Mouse (Mus musculus) left cerebral cortex, adult 8-10 months (tissue): ENCODE results near the gene Nr2f6. TPM values are rescaled to one million over a fixed set of nuclear protein-coding genes. Genes with fewer than 3 reads are reported as not detected.
A peak's percentile ranks its signal among the peaks of the same experiment; 100 is the strongest.

Experiments
- DNase-seq, 2 experiments: peaks; one replicate each; pipeline ENCODE4 v3.0.0; 2022; ENCODE audit warnings: low spot score in 2 of 2
- total RNA-seq, 4 experiments: library from RNA; stranded (reverse); gene quantifications; 2 replicates each; pipeline ENCODE4 v1.2.4; 2022

Nr2f6 gene
- total RNA-seq, 4 experiments from 2014 or later = 32.5 to 39.6 (median 36.7) TPM

DNA sequence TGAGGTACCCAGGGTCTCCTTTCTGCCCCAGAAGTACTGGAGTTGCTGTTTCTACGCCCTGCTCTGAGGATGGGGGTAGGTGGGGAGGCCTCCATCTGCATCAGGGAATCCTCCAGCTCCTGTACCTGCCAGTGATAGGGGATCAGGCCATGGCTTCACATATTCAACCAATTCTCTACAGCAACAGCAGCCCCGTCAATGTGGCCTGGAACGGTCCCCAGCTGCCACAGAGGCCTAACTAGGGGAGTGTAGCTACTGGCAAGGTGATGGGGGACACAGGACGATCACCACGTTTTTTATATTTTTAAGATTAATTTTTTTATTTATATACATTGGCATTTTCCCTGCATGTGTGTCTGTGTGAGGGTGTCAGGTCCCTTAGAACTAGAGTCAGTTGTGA lies 10.6 kb upstream of the Nr2f6 start:
- DNase-seq = peak in 1 of 2 experiments; percentile 4

- DNase-seq = no peak
Measured at GRCm38 (mm10) chr8:71391696-71392095, 9.9 kb upstream of the Nr2f6 start.

GRCm38 (mm10) chr8:71388267-71388666 lies 6.5 kb upstream of the Nr2f6 start:
- DNase-seq = no peak

DNA sequence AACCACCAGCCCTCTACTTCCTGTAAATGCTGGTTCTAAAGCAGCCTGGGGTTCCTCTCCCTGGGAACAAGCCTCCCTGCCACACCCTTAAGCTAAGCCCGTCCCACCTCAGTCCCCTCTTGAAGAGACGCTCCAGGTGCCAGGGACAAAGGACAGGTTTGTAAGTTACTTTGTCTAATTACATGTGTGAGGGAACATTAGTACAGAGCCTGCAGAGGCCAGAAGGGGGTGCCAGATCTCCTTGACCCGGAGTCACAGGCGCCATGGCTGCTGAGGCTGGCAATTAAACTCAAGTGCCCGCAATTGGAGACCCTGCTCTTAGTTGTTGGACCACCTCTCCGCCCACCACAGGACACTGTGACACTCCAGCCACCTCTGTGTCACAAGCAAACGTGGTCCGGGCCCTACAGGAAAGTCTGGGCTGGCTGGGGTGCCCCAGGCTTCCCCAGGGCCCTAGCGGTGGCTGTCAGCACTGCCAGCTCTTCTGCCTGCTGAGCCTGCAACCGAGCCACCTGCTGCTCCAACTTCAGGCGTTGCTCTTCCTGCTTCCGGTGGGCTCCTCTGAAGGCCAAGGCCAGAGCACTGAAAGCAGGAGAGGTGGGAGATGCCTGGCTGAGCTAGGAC lies 3.6 kb upstream of the Nr2f6 start:
- no peak for DNase-seq

DNA sequence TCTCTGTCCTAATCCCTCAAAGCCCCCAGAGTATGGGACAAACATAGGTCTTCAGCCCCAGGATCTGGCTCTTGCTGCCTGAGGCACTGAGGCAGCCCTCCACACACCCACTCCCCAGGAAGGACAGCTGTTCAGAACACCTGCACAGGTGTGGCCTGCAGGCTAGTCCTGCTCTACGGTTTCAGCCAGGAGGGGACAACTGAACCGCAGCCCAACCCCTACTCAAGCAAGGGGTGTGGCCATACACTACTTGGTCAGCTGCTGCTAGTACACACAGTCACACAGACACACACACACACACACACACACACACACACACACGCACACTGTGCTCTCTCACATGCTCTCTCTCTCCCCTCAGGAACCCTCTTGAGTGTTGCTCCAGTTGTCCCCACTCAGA lies 2.1 kb upstream of the Nr2f6 start:
- DNase-seq = no peak

DNA sequence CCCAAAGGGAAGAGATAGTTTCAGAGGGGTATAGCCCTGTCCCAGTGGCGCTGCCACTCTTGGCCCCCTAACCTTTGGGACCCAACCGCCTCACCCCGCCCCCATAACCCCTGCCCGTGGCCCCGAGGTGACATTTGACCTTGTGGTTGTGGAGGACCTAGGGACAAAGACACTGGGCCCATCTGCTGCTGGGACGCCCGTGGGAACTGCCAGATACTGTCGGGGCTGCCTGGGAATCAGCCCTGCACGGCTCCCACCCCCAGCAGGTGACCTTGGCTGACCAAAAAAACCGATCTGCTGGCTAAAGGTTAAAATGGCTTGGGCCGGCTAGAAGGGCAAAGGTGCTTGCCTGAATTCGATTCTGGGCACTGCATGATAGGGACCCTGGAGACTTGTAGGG lies 1.6 kb upstream of the Nr2f6 start:
- no peak for DNase-seq

DNA sequence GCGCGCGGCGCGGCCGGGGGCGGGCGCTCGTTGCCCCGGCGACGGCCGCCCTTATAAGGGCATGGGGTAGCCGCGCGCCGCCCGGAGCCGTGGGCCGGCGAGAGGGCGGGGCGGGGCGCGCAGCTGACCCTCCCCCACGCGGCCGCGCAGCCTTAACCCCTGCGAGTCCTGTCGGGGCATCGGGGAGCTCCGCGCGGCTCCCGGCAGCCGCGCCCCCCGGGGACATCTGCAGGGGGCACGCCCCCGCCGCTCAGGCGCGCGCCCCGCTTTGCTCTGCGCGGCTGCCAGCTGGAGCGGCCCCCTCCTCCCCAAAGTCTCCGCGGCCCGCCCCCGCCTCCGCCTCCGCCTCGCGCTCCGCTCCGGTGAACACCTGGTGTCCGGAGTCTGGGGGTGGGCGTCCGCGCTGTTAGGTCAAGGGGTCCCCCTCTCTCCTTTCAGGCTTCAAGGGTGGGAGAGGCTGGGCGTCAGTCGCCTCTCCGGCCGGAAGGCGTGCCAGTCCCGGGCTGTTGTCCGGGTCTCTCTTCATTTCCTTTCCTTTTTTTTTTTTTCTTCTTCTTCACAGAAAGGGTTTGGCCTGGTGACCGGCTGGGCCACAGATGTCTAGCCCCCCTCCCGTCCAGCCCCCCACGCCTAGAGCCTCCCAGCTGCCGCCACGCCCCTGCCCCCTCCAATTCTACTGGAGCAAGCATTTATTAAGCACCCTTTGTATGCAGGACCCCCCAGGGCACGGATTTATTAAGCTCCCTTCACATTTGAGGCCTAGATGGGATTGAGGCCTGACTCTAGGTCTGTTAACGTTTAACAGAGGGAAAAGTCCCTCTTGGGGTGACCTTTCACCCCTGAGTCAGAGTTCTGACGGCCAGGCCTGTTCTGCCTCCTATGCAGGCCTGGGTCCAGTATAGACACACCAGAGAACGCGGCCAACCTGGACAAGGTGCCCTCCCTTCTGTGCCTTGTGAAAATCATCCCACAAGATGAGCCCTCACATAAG lies 506 bp upstream of the Nr2f6 start:
- peak in 1 of 2 experiments; percentile 81 for DNase-seq

GRCm38 (mm10) chr8:71380178-71381171 lies 1.3 kb downstream of the Nr2f6 start:
- no peak for DNase-seq

GRCm38 (mm10) chr8:71379512-71380075 lies 2.2 kb downstream of the Nr2f6 start:
- no peak for DNase-seq

GRCm38 (mm10) chr8:71379008-71379407 lies 2.8 kb downstream of the Nr2f6 start:
- DNase-seq = no peak

- DNase-seq = no peak
Measured at GRCm38 (mm10) chr8:71376423-71377030, 5.2 kb downstream of the Nr2f6 start.

- DNase-seq = peak in 1 of 2 experiments; percentile 65
Measured at GRCm38 (mm10) chr8:71375581-71376422, 6.0 kb downstream of the Nr2f6 start.

GRCm38 (mm10) chr8:71374616-71375206 lies 7.0 kb downstream of the Nr2f6 start:
- no peak for DNase-seq

DNA sequence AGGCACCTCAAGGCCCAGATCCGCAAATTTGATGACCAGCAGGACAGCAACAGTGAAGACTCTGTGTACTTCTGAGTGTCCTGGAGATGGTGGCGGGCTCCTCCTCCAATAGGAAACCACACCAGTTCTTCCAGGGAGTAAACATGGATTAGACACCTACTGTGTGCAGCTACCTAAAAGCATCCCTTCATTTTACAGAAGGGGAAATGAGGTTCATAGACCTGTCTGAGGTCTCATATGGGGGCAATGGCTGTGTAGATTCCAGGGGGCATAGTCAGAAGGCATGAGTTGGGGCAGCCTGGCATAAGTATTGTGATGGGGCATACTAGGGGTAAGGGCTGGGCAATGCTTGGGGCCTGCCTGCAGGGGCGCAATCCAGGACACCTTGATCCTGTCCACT lies 8.8 kb downstream of the Nr2f6 start:
- no peak for DNase-seq

- no peak for DNase-seq
Measured at GRCm38 (mm10) chr8:71372427-71372826, 9.3 kb downstream of the Nr2f6 start.

GRCm38 (mm10) chr8:71371236-71371848 lies 10.4 kb downstream of the Nr2f6 start, which contains the start of gene Ocel1:
Gene Ocel1, plus strand, starts transcription at chr8:71371298.
- DNase-seq = peak; percentile 94 to 99

GRCm38 (mm10) chr8:71370711-71371235 lies 11.0 kb downstream of the Nr2f6 start:
- no peak for DNase-seq

DNA sequence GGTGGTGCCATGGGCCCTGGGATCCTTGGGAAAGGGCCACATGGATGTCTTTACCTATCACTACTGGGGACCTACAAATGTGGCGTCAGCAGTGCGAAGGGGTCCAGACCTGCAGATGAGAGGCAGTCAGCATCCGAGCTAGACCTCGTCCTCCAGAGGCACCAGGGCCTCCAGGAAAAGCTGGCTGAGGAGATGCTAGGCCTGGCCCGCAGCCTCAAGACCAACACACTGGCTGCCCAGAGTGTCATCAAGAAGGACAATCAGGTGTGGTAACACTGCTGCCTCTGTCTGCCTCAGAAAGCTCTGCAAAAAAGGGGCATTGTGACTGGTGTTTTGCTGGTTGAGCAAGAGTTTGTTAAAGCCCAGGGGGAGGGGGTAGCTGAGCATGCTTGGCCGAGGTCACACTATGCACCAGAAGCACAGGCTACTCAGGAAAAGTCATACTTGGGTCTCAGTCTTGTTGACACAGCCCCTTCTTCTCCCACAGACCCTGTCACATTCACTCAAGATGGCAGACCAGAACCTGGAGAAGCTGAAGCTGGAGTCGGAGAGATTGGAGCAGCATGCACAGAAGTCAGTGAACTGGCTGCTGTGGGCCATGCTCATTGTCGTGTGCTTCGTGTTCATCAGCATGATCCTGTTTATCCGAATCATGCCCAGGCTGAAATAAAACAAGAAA lies 12.6 kb downstream of the Nr2f6 start:
- DNase-seq = no peak
